Mouse (Mus musculus) ES-Bruce4 (cell line): ENCODE data around the gene Tbc1d14.

ENCODE experiments used
- CTCF ChIP-seq: IDR thresholded peaks from one replicate; pipeline ENCODE4 v1.8.1; 2011; ENCODE audit warnings: low read depth, low read length
- POLR2A ChIP-seq: IDR thresholded peaks from one replicate; pipeline ENCODE4 v1.8.1; 2011; ENCODE audit warnings: low read length; ENCODE audit not compliant: insufficient read depth

GRCm38 (mm10) chr5:36445028-36445427 is 148.0 kb downstream of the Tbc1d14 start:
- TF ChIP-seq POLR2A: no peak
- TF ChIP-seq CTCF: no peak
